Mouse (Mus musculus) testis, adult 2 months (tissue): ENCODE data around the gene Smok3b.

ENCODE experiments used
- CTCF ChIP-seq: fragments of 200-500 bp; IDR thresholded peaks from 2 replicates; pipeline ENCODE4 v1.5.1; 2012; ENCODE audit warnings: low read depth, mild to moderate bottlenecking, inconsistent platforms, low read length, moderate library complexity; ENCODE audit not compliant: control insufficient read depth, insufficient read depth, insufficient replicate concordance
- POLR2A ChIP-seq: fragments of 200-500 bp; IDR thresholded peaks from 2 replicates; pipeline ENCODE4 v1.6.1; 2012; ENCODE audit warnings: low read depth, mild to moderate bottlenecking, inconsistent platforms, low read length, moderate library complexity; ENCODE audit not compliant: control insufficient read depth

GRCm38 (mm10) chr5:138073803-138074202, 52.6 kb downstream of the Smok3b start:
- TF ChIP-seq CTCF (no peak), POLR2A (no peak)
